Mouse (Mus musculus) kidney, adult 2 months (tissue): Measurements from ENCODE around the gene Hist1h3d. TPM values are rescaled to one million over a fixed set of nuclear protein-coding genes. Genes with fewer than 3 reads are reported as not detected.
A peak's percentile ranks its signal among the peaks of the same experiment; 100 is the strongest.
"Not testable (repeated sequence)": the region's sequence is repeated elsewhere in the genome, so short reads cannot be mapped to it uniquely, and the experiment has no call there.

ENCODE experiments used
- DNase-seq: peaks from one replicate; pipeline ENCODE4 v3.0.0; 2021
- H3K27ac ChIP-seq: fragments of 200-500 bp; 2 replicates; pipeline ENCODE4 v1.5.1; 2012; ENCODE audit warnings: low read depth, low read length, control low read depth, inconsistent platforms; ENCODE audit not compliant: insufficient read depth
- H3K27me3 ChIP-seq: fragments of 200-500 bp; replicated peaks from 2 replicates; pipeline ENCODE4 v1.6.1; 2012; ENCODE audit warnings: mild to moderate bottlenecking, moderate library complexity, low read length, inconsistent platforms; ENCODE audit not compliant: control insufficient read depth, insufficient read depth
- H3K36me3 ChIP-seq: fragments of 200-500 bp; 2 replicates; pipeline ENCODE4 v1.6.1; 2012; ENCODE audit warnings: mild to moderate bottlenecking, moderate library complexity, low read length, inconsistent platforms; ENCODE audit not compliant: control insufficient read depth, insufficient read depth
- H3K4me1 ChIP-seq: fragments of 200-500 bp; 2 replicates; pipeline ENCODE4 v1.6.1; 2011; ENCODE audit warnings: low read length; ENCODE audit not compliant: control insufficient read depth, insufficient read depth
- H3K4me3 ChIP-seq: fragments of 200-500 bp; 2 replicates; pipeline ENCODE4 v1.5.1; 2011; ENCODE audit warnings: mild to moderate bottlenecking, low read depth, low read length, control low read depth; ENCODE audit not compliant: insufficient read depth
- CTCF ChIP-seq: fragments of 200-500 bp; conservative IDR thresholded peaks from 2 replicates; pipeline ENCODE4 v1.5.1; 2011; ENCODE audit warnings: low read depth, mild to moderate bottlenecking, control low read depth, low read length, moderate library complexity, mixed read lengths; ENCODE audit not compliant: insufficient read depth, insufficient read length
- POLR2A ChIP-seq: fragments of 200-500 bp; IDR thresholded peaks from one replicate; pipeline ENCODE4 v1.6.1; 2011; ENCODE audit warnings: low read depth, low read length, control low read depth
- WGBS: fragments of 180-500 bp; shearing (Covaris S2); methylation state at CpG from one replicate; pipeline ENCODE4 v1.1.7; 2018; 5-methylcytosine and 5-hydroxymethylcytosine counted together
- polyA plus RNA-seq: library from polyadenylated mRNA; depleted of rRNA; stranded (reverse); fragments of >200 nt; gene quantifications from 2 replicates; pipeline ENCODE4 v1.2.3, GENCODE M21; 2012

Gene Hist1h3d
- polyA plus RNA-seq, 1 experiment, result 0.88 TPM

DNA sequence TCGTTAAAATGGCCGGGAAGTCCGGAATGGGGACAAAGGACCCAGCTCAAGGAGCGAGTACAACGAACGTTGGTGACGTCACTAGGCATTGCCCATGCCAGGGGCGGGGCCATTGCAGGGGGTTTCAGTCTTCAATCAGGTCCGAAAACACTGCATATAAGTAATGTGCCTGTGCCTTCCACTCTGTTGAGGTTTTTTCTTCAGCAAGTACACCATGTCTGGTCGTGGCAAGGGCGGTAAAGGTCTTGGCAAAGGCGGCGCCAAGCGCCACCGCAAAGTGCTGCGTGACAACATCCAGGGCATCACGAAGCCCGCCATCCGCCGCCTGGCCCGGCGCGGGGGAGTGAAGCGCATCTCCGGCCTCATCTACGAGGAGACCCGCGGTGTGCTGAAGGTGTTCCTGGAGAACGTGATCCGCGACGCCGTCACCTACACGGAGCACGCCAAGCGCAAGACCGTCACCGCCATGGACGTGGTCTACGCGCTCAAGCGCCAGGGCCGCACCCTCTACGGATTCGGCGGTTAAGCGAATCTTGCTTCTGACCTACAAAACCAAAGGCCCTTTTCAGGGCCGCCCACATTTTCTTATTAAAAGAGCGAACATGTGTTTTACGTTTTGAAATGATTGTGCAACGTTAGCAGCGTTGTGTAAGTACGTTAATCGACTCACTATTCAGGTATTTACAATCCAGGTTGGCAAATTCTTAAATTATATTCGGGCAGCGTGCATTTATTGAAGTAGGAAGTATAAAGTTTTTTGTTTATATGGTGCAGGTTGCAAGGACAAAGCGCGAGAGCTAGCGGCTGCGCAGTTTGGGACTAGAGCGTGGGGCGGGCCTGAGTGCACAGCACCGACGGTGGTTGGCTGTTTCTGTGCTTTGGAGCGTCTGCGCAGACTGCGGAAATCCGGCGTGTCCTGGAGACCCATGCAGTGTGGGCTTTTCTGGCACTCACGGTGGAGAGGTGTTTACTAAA, 44.4 kb upstream of the Hist1h3d start, which contains the start of gene Hist1h4h:
Gene Hist1h4h (plus strand): TSS at position 150 of the 975 bp plus-strand sequence.
- peak within 1 kb of the TSS; percentile 94 for H3K27ac ChIP-seq
- WGBS, result under 1% methylated on average over 64 of the region's 70 CpGs
- TF ChIP-seq POLR2A (peak; percentile 98), CTCF (no peak)
- DNase-seq, result peak; percentile 99
- peaks cover 11% of the 10 kb centered on the region; the same call in 1 of the 2 replicates for H3K4me1 ChIP-seq
- peak within 1 kb of the TSS; percentile 59 for H3K4me3 ChIP-seq
- H3K27me3 ChIP-seq, result no peaks in the 10 kb centered on the region
- no peaks in the 10 kb centered on the region for H3K36me3 ChIP-seq

DNA sequence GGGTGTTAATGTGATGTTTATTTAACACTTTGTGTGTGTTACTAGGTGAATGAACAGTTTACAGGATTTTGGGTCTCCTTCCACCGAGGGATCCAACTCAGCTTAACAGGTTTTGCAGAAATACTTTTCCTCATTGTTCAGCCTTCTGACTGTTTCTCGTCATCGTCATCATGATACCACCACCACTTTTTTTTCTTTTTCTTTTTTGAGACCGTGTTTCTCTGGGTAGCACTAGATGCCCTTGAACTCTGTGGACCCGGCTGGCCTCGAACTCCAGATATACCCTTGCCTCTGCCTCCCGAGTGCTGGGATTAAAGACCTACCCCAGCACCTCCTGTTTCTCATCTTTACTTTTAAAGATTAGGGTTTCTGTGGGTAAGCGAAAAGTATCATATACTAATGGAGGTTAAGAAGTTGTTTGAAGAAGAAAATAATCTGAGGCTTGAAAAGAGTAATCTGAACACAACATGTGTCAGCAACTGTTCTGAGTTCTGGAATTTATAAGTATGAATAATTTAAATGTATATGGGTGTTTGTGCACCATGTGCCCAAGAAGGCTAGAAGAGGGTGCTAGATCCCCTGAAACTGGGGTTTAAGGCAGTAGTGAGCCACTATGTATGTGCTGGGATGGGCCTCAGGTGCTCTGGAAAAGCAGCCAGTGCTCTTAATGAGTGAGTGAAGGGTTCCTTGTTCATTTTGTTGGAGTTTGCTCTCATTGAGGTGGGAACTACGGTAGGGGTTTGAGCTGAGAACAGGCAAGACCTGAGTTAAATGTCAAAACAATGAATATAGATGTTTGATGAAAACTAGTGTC, 43.1 kb upstream of the Hist1h3d start:
- Histone ChIP-seq H3K27ac (no peak overlapping the region), H3K4me3 (0 out of 2 replicates have a peak overlapping the region, but pooled peaks have one; percentile 12), H3K36me3 (no peaks in the 10 kb centered on the region), H3K27me3 (no peaks in the 10 kb centered on the region), H3K4me1 (peaks cover 11% of the 10 kb centered on the region; the same call in 1 of the 2 replicates)
- DNase-seq, result no peak
- TF ChIP-seq CTCF, result no peak
- TF ChIP-seq POLR2A, result no peak
- WGBS, result 20% methylated on average over 9 of the region's 9 CpGs

GRCm38 (mm10) chr13:23533560-23534367, 41.8 kb upstream of the Hist1h3d start, which contains the start of gene Hist1h2af:
TSS of gene Hist1h2af (plus strand) at chr13:23533906.
- not testable (repeated sequence) for H3K27ac ChIP-seq
- WGBS, result under 1% methylated on average over 25 of the region's 53 CpGs

GRCm38 (mm10) chr13:23534368-23535131, 41.0 kb upstream of the Hist1h3d start:
- Histone ChIP-seq H3K4me1 (peaks cover 11% of the 10 kb centered on the region; the same call in 1 of the 2 replicates), H3K27me3 (no peaks in the 10 kb centered on the region), H3K27ac (no peak overlapping the region), H3K36me3 (no peaks in the 10 kb centered on the region), H3K4me3 (no peak overlapping the region)
- WGBS, result under 1% methylated on average over 15 of the region's 15 CpGs
- TF ChIP-seq CTCF, result no peak
- no peak for TF ChIP-seq POLR2A
- no peak for DNase-seq

More at GRCm38 (mm10) chr13:23533560-23534367, 41.8 kb upstream of the Hist1h3d start, which contains the start of gene Hist1h2af:
- not testable (repeated sequence) for H3K27me3 ChIP-seq, H3K36me3 ChIP-seq
- peak; percentile 70 for DNase-seq
- peaks cover 11% of the 10 kb centered on the region; the same call in 1 of the 2 replicates for H3K4me1 ChIP-seq
- H3K4me3 ChIP-seq, result peak within 1 kb of the TSS; percentile 50; the same call in 1 of the 2 replicates

DNA sequence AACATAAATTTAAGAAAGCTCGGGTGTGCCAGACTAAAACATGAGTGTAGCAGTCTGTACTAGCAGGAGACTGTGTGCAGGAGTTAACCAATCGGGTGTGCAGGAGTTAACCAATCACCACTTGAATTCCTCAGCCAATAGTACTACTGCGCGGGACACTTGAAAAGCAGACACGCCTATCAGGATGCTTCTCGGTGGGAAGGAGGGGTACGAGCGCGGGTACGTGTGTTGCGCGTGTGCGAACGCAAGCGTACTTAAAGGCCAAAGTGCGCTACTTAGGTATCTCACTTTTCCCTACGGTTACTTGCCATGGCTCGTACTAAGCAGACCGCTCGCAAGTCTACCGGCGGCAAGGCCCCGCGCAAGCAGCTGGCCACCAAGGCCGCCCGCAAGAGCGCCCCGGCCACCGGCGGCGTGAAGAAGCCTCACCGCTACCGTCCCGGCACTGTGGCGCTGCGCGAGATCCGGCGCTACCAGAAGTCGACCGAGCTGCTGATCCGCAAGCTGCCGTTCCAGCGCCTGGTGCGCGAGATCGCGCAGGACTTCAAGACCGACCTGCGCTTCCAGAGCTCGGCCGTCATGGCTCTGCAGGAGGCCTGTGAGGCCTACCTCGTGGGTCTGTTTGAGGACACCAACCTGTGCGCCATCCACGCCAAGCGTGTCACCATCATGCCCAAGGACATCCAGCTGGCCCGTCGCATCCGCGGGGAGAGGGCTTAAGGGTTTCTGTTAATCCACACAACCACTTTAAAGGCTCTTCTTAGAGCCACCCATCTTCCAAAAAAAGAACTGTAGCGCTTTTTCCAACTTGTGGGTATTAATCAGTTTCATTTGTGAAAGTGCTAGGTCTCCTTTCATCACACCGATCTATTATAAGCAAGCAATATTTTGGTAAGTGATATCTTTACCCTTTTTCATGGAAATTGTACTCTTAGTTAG, 40.2 kb upstream of the Hist1h3d start, which contains the start of gene Hist1h3g:
Gene Hist1h3g (plus strand): TSS at position 286 of the 939 bp plus-strand sequence.
- Histone ChIP-seq H3K4me3 (peak within 1 kb of the TSS; percentile 45), H3K4me1 (peaks cover 11% of the 10 kb centered on the region; the same call in 1 of the 2 replicates)
- WGBS, result 1% methylated on average over 48 of the region's 62 CpGs
- not testable (repeated sequence) for H3K36me3 ChIP-seq, H3K27me3 ChIP-seq, H3K27ac ChIP-seq
- DNase-seq, result peak; percentile 94
